Mouse (Mus musculus) heart, postnatal 0 days (tissue): Measurements from ENCODE around the gene Tex19.2. TPM values are rescaled to one million over a fixed set of nuclear protein-coding genes. Genes with fewer than 3 reads are reported as not detected.

Experiments
- ATAC-seq: fragments of 200-750 bp; cut with Nextera tagmentation; 2 replicates; pipeline ENCODE4 v1.8.0; 2017; ENCODE audit warnings: low read depth, moderate number of reproducible peaks, moderate library complexity; ENCODE audit not compliant: insufficient read depth
- DNase-seq: peaks from one replicate; pipeline ENCODE4 v3.0.0-alpha.2; 2016; ENCODE audit warnings: low spot score
- H3K27ac ChIP-seq: fragments of 300-500 bp; sonication (generic); 2 replicates; pipeline ENCODE4 v1.5.1; 2014; ENCODE audit warnings: low read depth, mild to moderate bottlenecking
- H3K27me3 ChIP-seq: fragments of 300-500 bp; sonication (generic); 2 replicates; pipeline ENCODE4 v1.6.1; 2014; ENCODE audit warnings: low read length, mixed read lengths; ENCODE audit not compliant: control insufficient read depth, insufficient read depth
- H3K36me3 ChIP-seq: fragments of 300-500 bp; sonication (generic); replicated peaks from 2 replicates; pipeline ENCODE4 v1.6.1; 2014; ENCODE audit warnings: low read length, mixed read lengths; ENCODE audit not compliant: control insufficient read depth, insufficient read depth
- H3K4me1 ChIP-seq: fragments of 300-500 bp; sonication (generic); 2 replicates; pipeline ENCODE4 v1.6.1; 2014; ENCODE audit warnings: antibody characterized with exemption; ENCODE audit not compliant: control insufficient read depth, insufficient read depth
- H3K4me2 ChIP-seq: fragments of 300-500 bp; sonication (generic); 2 replicates; pipeline ENCODE4 v1.6.1; 2014; ENCODE audit warnings: low read depth, mild to moderate bottlenecking, low read length, moderate library complexity
- H3K4me3 ChIP-seq: fragments of 300-500 bp; sonication (generic); 2 replicates; pipeline ENCODE4 v1.5.1; 2014; ENCODE audit warnings: low read depth, low read length
- H3K9ac ChIP-seq: fragments of 300-500 bp; sonication (generic); replicated peaks from 2 replicates; pipeline ENCODE4 v1.6.1; 2014; ENCODE audit warnings: low read depth, low read length, mixed read lengths
- H3K9me3 ChIP-seq: fragments of 300-500 bp; sonication (generic); replicated peaks from 2 replicates; pipeline ENCODE4 v1.6.1; 2016; ENCODE audit warnings: low read length; ENCODE audit not compliant: control insufficient read depth
- CTCF ChIP-seq: IDR thresholded peaks from 2 replicates; pipeline ENCODE4 v1.5.1; 2016; ENCODE audit warnings: antibody characterized with exemption, control low read depth, low read depth
- EP300 ChIP-seq: IDR thresholded peaks from 2 replicates; pipeline ENCODE4 v1.6.1; 2016; ENCODE audit warnings: antibody characterized with exemption, low read depth
- WGBS: fragments of 180-500 bp; shearing (Covaris S2); extraction: QIAGEN DNeasy Blood & Tissue Kit; methylation state at CpG from one replicate; pipeline ENCODE4 v1.1.7; 2014; 5-methylcytosine and 5-hydroxymethylcytosine counted together
- polyA plus RNA-seq: library from polyadenylated mRNA; unstranded; fragments of >200 nt; fragmentation: Nextera tagmentation; extraction: Ambion mirVana; gene quantifications from 2 replicates; pipeline ENCODE4 v1.2.1, GENCODE M21; 2015
- total RNA-seq: library from RNA; depleted of rRNA; stranded (reverse); fragments of >200 nt; gene quantifications from 2 replicates; pipeline ENCODE4 v1.2.3, GENCODE M21; 2014; ENCODE audit warnings: low replicate concordance

Tex19.2 gene
- total and polyA plus RNA-seq, 2 experiments from 2014 or later = not detected

GRCm38 (mm10) chr11:121122024-121122670 is 3.7 kb upstream of the Tex19.2 start:
- Histone ChIP-seq H3K27ac (no peak overlapping the region), H3K27me3 (no peaks in the 10 kb centered on the region), H3K4me3 (no peak overlapping the region), H3K9me3 (no peaks in the 10 kb centered on the region), H3K9ac (no peak overlapping the region), H3K36me3 (no peaks in the 10 kb centered on the region), H3K4me2 (no peak overlapping the region), H3K4me1 (peaks cover 13% of the 10 kb centered on the region; the same call in 1 of the 2 replicates)
- WGBS = 16% methylated on average over 2 of the region's 2 CpGs
- no peak for DNase-seq
- no peak for ATAC-seq
- TF ChIP-seq EP300 = no peak
- no peak for TF ChIP-seq CTCF

DNA sequence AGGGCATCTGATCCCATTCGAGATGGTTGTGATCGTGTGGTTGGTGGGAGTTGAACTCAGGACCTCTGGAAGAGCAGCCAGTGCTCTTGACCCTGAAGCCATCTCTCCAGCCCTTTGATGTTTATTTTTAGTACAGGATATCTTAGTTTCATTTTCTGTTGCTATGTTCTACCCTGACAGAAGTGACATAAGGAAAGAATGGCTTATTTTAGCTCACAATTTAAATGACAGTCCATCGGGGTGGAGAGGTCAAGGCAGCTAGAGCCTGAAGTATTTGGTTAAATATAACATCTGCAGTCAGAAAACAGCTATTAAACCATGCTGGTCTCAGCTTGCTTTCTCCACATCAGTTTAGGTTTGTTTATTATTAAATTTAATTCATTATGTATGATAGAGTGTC is 2.7 kb upstream of the Tex19.2 start:
- no peak overlapping the region for H3K4me2 ChIP-seq
- no peak overlapping the region for H3K4me3 ChIP-seq
- WGBS = 43% methylated on average over 3 of the region's 3 CpGs
- ATAC-seq (no peak), DNase-seq (peak; percentile 59)
- no peak overlapping the region for H3K27ac ChIP-seq
- no peak overlapping the region for H3K9ac ChIP-seq
- H3K9me3 ChIP-seq = no peaks in the 10 kb centered on the region
- no peaks in the 10 kb centered on the region for H3K27me3 ChIP-seq
- H3K4me1 ChIP-seq = peaks cover 13% of the 10 kb centered on the region; the same call in 1 of the 2 replicates
- H3K36me3 ChIP-seq = no peaks in the 10 kb centered on the region
- TF ChIP-seq EP300 = no peak

DNA sequence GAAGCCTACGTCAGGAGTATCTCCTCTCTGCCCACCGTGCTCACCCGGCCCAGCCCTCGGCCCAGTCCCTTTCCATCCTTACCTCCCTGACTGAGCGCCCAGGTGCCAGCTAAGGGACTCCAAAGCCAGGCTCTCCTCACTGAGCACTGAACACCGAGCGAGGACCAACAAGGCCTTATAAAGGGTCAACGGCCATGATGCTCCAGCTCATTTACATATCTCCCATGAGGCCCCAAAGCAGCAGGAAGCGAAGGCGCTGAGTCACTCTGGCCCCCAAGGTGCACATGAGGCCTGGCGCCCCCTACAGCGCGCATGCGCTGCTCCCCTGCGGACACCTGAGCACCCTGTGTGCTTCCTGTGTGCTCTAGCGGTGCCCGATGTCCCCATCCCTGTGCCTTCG is 371 bp downstream of the Tex19.2 start:
- H3K4me2 ChIP-seq = no peak overlapping the region
- no peaks in the 10 kb centered on the region for H3K36me3 ChIP-seq
- DNase-seq (no peak), ATAC-seq (no peak)
- no peak overlapping the region for H3K4me3 ChIP-seq
- H3K27ac ChIP-seq = no peak overlapping the region
- TF ChIP-seq EP300 = no peak
- no peak for TF ChIP-seq CTCF
- peaks cover 13% of the 10 kb centered on the region; the same call in 1 of the 2 replicates for H3K4me1 ChIP-seq
- 92% methylated on average over 18 of the region's 18 CpGs for WGBS
- no peaks in the 10 kb centered on the region for H3K9me3 ChIP-seq
- H3K27me3 ChIP-seq = no peaks in the 10 kb centered on the region
- H3K9ac ChIP-seq = no peak overlapping the region

GRCm38 (mm10) chr11:121112091-121112775 is 6.2 kb downstream of the Tex19.2 start:
- Histone ChIP-seq H3K27ac (no peak overlapping the region), H3K9ac (no peak overlapping the region), H3K27me3 (no peaks in the 10 kb centered on the region), H3K4me1 (peaks cover 15% of the 10 kb centered on the region), H3K4me3 (no peak overlapping the region), H3K4me2 (no peak overlapping the region), H3K9me3 (no peaks in the 10 kb centered on the region), H3K36me3 (no peaks in the 10 kb centered on the region)
- no peak for ATAC-seq
- no peak for DNase-seq
- TF ChIP-seq EP300 = no peak
- TF ChIP-seq CTCF = no peak
- 74% methylated on average over 5 of the region's 5 CpGs for whole genome bisulfite sequencing

DNA sequence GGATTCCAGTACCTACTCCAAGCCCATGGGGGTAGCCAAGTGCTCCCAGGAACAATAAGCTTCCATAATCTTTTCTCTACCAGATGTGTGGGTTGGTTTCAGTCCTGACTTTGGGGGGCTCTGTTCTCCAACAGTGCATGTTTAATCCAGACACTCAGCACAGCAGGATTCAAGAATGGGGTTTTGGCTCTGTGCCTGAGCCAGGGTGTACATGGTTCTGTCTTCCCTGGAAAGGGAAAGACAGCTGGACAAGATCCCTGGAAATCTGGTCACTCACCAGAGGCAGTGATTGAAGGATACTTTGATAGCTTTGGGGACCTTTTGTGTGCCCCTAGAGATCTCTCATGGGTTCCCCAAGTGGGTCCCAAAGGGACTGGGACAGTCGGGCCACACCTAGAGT is 6.9 kb downstream of the Tex19.2 start:
- Histone ChIP-seq H3K27ac (no peak overlapping the region), H3K36me3 (no peaks in the 10 kb centered on the region)
- ATAC-seq = no peak

More for the DNA sequence above, 6.9 kb downstream of the Tex19.2 start:
- Histone ChIP-seq H3K9ac (no peak overlapping the region), H3K4me3 (no peak overlapping the region), H3K4me2 (no peak overlapping the region), H3K9me3 (no peaks in the 10 kb centered on the region), H3K27me3 (no peaks in the 10 kb centered on the region), H3K4me1 (peaks cover 15% of the 10 kb centered on the region)
- 72% methylated on average over 1 of the region's 1 CpGs for WGBS
- TF ChIP-seq CTCF (no peak), EP300 (no peak)
- DNase-seq = no peak
